Mouse (Mus musculus): ENCODE measurements around the gene Gstp3. TPM values are rescaled to one million over a fixed set of nuclear protein-coding genes. Genes with fewer than 3 reads are reported as not detected.
"Not testable (repeated sequence)": the region's sequence is repeated elsewhere in the genome, so short reads cannot be mapped to it uniquely, and the experiment has no call there.

Gstp3 gene
- total RNA-seq, 2 experiments from 2014 or later: not detected

DNA sequence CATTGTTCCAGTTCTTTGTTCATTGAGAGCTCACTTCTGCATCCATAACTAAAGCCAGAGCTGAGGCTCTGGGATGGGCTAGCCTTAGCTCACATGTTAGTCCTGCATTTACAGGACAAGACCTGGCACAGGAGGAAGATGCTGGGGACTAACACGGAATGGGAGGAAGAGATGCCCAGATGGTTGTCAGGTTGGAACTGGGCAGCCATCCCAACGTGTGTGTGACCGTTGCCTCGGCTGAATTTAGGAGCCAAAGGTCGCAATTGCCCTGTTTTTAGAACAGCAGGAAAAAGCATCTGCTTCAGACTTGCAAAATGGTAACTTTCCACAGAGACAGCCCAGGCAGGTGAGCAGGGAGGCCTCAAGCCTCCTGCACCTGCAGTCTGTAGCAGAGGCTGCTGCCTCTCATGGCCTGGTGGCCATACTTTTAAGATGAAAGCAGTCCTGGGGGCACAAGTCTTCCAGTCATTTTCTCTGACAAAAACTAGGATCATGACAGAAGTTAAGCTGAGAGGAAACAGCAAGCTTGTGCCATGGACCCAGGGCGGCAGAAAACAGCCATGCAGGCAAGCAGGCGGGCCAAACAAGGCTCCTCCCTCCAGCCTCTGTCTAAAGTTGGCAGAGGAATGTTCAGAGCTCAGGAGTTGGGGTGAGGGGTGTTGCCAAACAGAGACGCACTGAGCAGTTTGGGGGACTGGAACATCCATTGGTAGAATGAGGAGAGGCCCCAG, 4.0 kb downstream of the Gstp3 start:
- H3K27ac ChIP-seq: no peak overlapping the region
- H3K4me3 ChIP-seq: no peak overlapping the region
- intact Hi-C loops (cut with DNase I): no loop called here
- no peak for TF ChIP-seq CTCF (IDR thresholded peaks at IDR 0.05)
- DNase-seq: no peak

DNA sequence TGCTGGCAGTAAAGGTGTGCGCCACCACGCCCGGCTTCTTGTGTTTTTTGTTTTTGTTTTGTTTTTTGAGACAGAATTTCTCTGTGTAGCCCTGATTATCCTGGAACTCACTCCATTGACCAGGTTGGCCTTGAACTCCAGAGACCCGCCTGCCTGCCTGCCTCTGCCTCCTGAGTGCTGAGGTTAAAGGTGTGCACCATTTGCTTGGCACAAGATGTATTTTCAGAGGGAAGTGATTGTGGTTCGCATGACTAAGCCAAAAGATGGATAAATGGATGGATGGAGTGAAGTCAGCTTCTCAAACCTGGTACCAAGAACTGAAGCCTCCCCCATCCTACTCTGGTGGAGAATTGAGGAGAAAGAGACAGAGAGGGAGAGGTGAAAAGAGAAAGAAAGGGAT, 4.8 kb downstream of the Gstp3 start:
- intact Hi-C loops (cut with DNase I): no loop called here
- no peak for TF ChIP-seq CTCF (IDR thresholded peaks at IDR 0.05)
- Histone ChIP-seq H3K27ac (no peak overlapping the region), H3K4me3 (no peak overlapping the region)
- DNase-seq: no peak

DNA sequence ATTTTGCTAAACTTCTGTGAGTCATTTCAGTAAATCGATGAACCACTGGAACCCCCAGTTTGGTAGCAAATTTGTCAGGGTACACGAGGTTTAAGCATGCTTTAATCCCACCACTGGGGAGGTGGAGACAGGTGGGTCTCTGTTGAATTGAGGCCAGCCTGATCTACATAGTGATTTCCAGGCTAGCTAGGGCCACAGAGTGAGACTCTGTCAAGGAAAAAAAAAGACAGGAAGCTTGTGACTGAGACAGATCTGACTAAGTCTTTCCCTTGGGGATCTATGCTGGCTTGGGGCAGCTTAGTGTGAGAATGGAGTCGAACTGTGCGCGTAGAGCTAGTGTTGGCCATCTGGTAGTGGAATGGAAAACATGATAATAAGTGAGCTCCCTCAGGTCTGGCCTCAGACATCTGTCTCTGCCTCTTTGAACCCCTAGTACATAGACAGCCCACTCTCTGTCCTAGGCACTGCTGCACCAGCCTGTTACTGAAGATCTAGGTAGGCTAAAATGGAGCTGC, 6.8 kb downstream of the Gstp3 start:
- intact Hi-C loops (cut with DNase I): no loop called here

DNA sequence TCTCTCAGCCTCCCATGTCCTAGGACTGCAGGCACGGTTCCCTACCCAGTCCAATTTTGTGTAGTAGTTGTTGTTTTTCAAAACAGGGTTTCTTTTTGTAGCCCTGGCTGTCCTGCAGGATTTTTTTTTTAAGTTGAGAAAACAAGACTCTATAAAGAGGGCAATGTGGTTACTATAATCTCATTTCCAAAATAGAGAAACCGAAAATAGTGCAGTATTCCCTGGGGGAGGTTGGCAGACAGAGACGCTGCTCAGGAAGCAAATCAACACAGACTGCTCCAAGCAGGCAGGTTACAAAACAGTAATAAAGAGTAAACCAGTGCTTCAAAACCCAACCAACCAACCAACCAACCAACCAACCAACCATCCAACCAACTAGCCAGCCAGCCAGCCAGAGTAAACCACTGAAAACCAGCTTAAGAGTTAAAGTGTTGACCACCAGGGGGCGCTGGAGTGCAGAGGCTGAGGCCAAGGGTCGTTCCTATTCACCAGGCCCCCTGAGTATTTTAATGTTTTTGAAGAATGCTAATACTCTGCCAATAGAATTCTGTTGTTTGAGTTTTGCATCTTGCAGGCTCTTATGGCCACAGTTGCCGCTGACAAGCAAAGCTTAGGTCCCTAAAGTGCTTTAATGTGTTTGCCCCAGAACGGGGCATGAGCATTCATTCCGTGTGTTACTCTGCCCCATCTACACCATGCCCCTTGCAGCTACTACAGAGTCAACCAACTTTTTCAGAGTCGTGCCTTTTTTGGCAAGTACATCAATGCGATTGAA, 7.4 kb downstream of the Gstp3 start:
- peak overlapping the region; percentile 48; the same call in 1 of the 2 replicates for H3K27ac ChIP-seq
- intact Hi-C loops (cut with DNase I): loop anchor here (2.0 kb wide), 1 partner anchor 105 kb away; no protein-coding TSS in a partner anchor
- H3K4me3 ChIP-seq: no peak overlapping the region
- peak; percentile 78 for TF ChIP-seq CTCF (IDR thresholded peaks at IDR 0.05)
- DNase-seq: peak; percentile 75

More for the DNA sequence above, 6.8 kb downstream of the Gstp3 start:
- Histone ChIP-seq H3K27ac (peak overlapping the region; percentile 48), H3K4me3 (no peak overlapping the region)
- DNase-seq: no peak
- no peak for TF ChIP-seq CTCF (IDR thresholded peaks at IDR 0.05)

DNA sequence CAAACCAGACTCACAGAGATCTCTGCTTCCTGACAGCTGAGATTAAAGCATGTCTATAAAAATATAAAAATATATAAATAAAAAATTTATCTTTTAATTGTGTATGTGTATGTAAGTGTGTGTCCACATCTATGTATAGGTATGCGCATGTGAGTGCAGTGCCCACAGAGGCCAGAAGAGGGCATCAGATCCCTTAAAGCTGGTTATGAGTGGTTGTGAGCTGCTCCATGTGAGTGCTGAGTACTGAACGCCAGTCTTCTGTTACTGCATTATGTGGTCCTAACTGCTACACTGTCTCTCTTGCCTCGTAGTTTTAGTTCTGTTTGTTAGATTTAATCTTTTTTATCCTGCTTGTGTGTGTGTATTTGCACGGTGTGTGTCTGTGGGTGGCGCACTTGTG, 8.4 kb downstream of the Gstp3 start:
- peak overlapping the region; percentile 46 for H3K27ac ChIP-seq
- intact Hi-C loops (cut with DNase I): loop anchor here (2.0 kb wide), 1 partner anchor 104 kb away; no protein-coding TSS in a partner anchor
- no peak for DNase-seq
- peak; percentile 24; the same call in 1 of the 2 replicates for TF ChIP-seq CTCF (IDR thresholded peaks at IDR 0.05)
- no peak overlapping the region for H3K4me3 ChIP-seq

DNA sequence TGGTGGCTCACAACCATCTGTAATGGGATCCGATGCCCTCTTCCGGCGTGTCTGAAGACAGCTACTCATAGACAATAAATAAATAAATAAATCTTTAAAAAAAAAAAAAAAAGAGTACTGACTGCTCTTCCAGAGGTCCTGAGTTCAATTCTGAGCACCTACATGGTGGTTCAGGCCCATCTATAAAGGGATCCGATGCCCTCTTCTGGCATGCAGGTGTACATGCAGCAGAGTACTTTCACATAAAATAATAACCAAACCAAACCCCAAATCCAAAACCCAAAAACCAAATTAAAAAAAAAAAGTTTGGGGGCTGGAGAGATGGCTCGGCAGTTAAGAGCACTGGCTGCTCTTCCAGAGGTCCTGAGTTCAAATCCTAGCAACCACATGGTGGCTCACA, 10.3 kb downstream of the Gstp3 start:
- intact Hi-C loops (cut with DNase I): not testable (repeated sequence)

DNA sequence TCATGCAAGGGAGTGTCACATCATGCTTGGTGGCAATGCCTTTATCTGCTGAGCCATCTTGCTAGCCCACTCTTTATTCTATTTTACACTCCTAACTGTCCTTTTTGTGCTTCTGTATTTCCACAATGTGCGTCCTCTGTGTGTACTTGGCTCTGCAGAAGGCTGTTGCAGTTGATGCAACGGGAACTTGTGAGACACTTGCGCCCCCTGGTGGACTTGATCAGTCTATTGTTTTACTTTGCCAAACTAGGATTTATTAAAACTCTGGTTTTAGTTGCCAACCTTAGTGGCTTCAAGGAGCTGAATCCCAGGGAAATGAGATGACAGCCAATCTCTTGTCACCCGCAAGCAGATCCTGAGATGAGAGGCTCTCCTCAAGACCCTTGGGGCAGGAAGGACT, 11.5 kb downstream of the Gstp3 start:
- Histone ChIP-seq H3K4me3 (no peak overlapping the region), H3K27ac (no peak overlapping the region; the same call in 1 of the 2 replicates)
- intact Hi-C loops (cut with DNase I): loop anchor here (1.0 kb wide), 1 partner anchor 29 kb away; no protein-coding TSS in a partner anchor
- DNase-seq: peak; percentile 85
- TF ChIP-seq CTCF (IDR thresholded peaks at IDR 0.05): peak; percentile 86

More for the DNA sequence above, 10.3 kb downstream of the Gstp3 start:
- not testable (repeated sequence) for H3K4me3 ChIP-seq, DNase-seq, H3K27ac ChIP-seq

DNA sequence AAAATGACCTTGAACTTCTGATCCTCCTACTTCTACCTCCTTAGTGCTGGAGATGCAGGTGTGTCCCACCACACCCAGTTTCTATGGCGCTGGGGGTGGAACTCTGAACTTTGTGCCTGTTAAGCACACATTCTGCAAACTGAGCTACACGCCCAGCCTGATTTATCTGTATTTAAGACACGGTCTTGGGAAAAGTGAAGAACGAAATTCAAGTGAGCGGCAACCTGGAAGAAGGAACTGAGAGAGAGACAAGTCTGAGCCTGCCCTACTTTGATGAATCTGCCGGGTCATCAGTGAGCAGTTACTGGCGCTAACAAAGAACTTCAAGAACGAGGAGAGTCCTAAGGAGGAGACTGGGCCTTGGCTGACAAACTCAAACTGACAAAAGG, 12.5 kb downstream of the Gstp3 start:
- no peak for DNase-seq
- Histone ChIP-seq H3K4me3 (no peak overlapping the region), H3K27ac (peak overlapping the region; percentile 89)
- TF ChIP-seq CTCF (IDR thresholded peaks at IDR 0.05): no peak
- intact Hi-C loops (cut with DNase I): no loop called here

DNA sequence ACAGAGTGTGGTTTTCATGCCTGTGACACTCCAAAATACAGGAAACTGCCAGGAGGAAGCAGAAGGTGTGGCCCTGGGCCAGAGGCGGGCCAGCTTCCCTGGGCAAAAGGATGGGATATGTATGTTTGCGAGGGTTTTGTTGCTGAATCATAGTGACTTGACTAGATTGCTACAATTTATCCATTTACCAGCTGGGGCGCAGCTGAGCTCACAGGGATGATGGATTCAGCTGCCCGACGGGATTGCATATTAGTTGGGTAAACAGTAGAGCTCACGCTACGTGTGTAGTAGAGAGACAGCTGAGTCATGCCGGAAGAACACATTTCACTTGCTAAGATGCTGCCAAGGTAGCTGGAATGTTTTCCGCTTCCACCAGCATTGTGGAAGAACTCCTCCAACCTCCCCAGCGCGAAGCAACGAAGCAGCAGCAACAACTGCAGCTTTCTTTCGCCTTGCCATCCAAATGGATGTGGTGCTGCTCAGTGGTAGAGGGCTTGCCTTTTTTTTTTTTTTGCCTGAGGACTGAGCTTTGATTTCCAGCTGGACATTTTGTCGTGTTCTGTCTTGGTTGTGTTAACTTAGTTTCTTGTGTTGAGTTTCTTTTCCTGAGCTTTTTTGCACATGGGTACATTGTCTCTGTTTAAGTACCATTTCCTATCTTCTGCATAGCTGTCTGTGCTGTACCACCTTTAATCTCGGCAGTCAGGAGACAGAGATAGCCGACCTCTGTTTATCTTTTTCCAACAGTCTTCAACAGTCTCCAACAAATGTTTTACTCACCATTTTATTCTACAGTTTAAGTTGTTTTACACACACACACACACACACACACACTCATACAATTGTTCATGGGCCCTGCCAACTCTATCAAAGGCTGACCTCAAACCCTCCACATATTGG, 13.2 kb downstream of the Gstp3 start, which contains the start of gene Gstp2:
TSS of gene Gstp2 (minus strand) at position 58 of the 900 bp plus-strand sequence.
- Histone ChIP-seq H3K4me3 (peak within 1 kb of the TSS; percentile 61), H3K27ac (peak within 1 kb of the TSS; percentile 89)
- intact Hi-C loops (cut with DNase I): no loop called here
- DNase-seq: peak; percentile 85
- TF ChIP-seq CTCF (IDR thresholded peaks at IDR 0.05): peak; percentile 62

DNA sequence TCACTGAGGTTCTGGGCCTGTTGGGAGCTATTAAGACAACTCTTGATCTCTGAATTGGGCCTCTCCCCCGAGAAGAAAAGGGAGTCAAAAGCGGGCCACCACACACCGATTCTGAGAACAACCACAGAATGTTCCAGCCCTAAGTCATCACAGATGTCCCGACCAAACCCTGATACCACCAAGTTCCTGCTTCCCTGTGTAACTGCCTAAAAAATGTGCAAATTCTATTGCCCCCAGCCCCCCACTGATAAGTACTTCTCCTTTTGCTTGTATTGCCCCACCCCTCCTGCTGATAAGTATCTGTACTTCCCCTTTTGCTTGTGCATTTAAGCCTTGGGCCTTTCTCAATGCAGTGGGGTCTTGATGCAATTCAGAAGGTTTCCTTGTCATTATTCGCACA, 15.3 kb downstream of the Gstp3 start:
- DNase-seq; intact Hi-C loops (cut with DNase I); H3K4me3 ChIP-seq; H3K27ac ChIP-seq: not testable (repeated sequence)

DNA sequence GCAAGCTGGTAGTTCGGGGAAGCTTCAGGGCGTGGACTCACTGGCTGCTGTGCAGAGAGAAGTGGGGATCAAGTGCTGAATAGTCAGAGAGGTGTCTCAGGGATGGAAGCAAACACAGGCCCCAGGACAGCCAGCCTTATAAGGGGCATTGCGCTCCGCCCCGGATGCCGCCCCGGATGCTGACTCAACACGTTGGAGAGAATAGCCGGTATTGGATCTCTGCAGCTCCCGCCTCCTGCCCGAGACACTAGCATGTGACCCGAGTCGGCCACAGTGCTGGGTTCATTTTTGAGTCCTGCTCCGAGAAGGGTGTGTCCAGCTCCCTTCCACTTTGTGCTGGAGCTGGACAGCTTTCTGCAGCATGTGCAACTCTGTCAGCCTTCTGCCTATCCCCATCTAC, 17.2 kb downstream of the Gstp3 start:
- DNase-seq: peak; percentile 87
- TF ChIP-seq CTCF (IDR thresholded peaks at IDR 0.05): no peak
- H3K27ac ChIP-seq: peak overlapping the region; percentile 86
- intact Hi-C loops (cut with DNase I): no loop called here
- peak overlapping the region; percentile 69 for H3K4me3 ChIP-seq

DNA sequence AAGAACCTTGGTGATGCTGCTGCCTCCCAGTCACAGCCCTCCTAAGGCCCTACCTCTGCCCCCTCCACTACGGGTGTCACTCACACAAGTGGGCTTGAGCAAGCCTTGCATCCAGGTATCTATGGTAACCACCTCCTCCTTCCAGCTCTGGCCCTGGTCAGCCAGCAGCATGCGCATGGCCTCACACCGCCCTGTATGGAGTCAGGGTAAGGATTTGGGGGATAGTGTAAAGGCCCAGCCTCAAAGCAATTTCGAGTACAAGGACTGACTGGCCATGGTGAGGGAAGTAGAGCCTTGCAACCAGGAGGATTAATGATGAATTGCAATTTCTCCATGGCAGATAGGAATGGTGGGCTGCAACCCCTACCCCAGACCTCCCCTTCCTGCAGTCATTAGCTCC, 17.9 kb downstream of the Gstp3 start:
- DNase-seq; intact Hi-C loops (cut with DNase I): not testable (repeated sequence)
- Histone ChIP-seq H3K27ac (peak overlapping the region; percentile 86), H3K4me3 (peak overlapping the region; percentile 69)

DNA sequence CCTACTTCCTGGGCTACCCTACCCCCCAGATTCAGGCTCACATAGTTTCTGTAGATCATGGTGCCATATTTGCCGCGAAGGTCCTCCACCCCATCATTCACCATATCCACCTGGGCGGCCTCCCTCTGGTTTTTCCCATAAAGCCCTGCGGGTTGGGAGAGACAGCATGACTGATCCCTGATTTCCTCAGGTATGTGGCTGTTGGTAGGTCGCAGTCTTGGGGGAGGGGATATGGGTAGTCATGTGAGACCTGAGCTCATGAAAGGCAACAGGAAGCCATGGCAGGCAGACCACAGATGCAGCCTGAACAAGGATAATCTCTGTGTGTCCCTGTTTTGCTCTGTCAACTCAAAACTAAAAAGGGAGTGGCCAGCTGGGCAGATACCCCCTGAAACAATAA, 18.4 kb downstream of the Gstp3 start:
- intact Hi-C loops (cut with DNase I); DNase-seq; H3K4me3 ChIP-seq: not testable (repeated sequence)

More for the DNA sequence above, 18.4 kb downstream of the Gstp3 start:
- H3K27ac ChIP-seq: not testable (repeated sequence)

Data from gastrocnemius, adult 2 months (tissue).